Mouse (Mus musculus) spleen, adult 2 months (tissue): Measurements from ENCODE around the gene Gpr12. TPM values are rescaled to one million over a fixed set of nuclear protein-coding genes. Genes with fewer than 3 reads are reported as not detected.
"Not testable (repeated sequence)": the region's sequence is repeated elsewhere in the genome, so short reads cannot be mapped to it uniquely, and the experiment has no call there.

Experiments
- DNase-seq, 2 experiments: peaks; one replicate each; pipeline versions ENCODE4 v3.0.0 to v3.0.0-alpha.2; 2012 to 2021; ENCODE audit warnings: low spot score in 2 of 2, low read depth in 1 of 2
- H3K27ac ChIP-seq: fragments of 200-500 bp; 2 replicates; pipeline ENCODE4 v1.5.1; 2012; ENCODE audit warnings: low read length, inconsistent platforms; ENCODE audit not compliant: insufficient read depth
- H3K27me3 ChIP-seq: fragments of 200-500 bp; 2 replicates; pipeline ENCODE4 v1.6.1; 2012; ENCODE audit warnings: mild to moderate bottlenecking, moderate library complexity, low read length, inconsistent platforms; ENCODE audit not compliant: control insufficient read depth, insufficient read depth
- H3K36me3 ChIP-seq: fragments of 200-500 bp; 2 replicates; pipeline ENCODE4 v1.6.1; 2012; ENCODE audit warnings: mild to moderate bottlenecking, low read length, inconsistent platforms; ENCODE audit not compliant: control insufficient read depth, insufficient read depth
- H3K4me1 ChIP-seq: fragments of 200-500 bp; 2 replicates; pipeline ENCODE4 v1.6.1; 2011; ENCODE audit warnings: inconsistent platforms; ENCODE audit not compliant: control insufficient read depth, insufficient read depth, insufficient read length
- H3K4me3 ChIP-seq: fragments of 200-500 bp; 2 replicates; pipeline ENCODE4 v1.5.1; 2011; ENCODE audit warnings: mild to moderate bottlenecking, inconsistent platforms; ENCODE audit not compliant: insufficient read depth, insufficient read length; ENCODE audit errors: extremely low read depth
- CTCF ChIP-seq: fragments of 200-500 bp; IDR thresholded peaks from 2 replicates; pipeline ENCODE4 v1.5.1; 2011; ENCODE audit warnings: mild to moderate bottlenecking, inconsistent platforms; ENCODE audit not compliant: insufficient read depth, insufficient read length, insufficient replicate concordance; ENCODE audit errors: extremely low read depth
- POLR2A ChIP-seq: fragments of 200-500 bp; IDR thresholded peaks from 2 replicates; pipeline ENCODE4 v1.6.1; 2011; ENCODE audit warnings: low read depth, low read length, inconsistent platforms
- WGBS: fragments of 180-500 bp; shearing (Covaris S2); methylation state at CpG from one replicate; pipeline ENCODE4 v1.1.7; 2018; 5-methylcytosine and 5-hydroxymethylcytosine counted together
- polyA plus RNA-seq: library from polyadenylated mRNA; depleted of rRNA; stranded (reverse); fragments of >200 nt; gene quantifications from 2 replicates; pipeline ENCODE4 v1.2.3, GENCODE M21; 2012; rRNA removed

Gpr12 gene
- polyA plus RNA-seq, 1 experiment: 0.27 TPM

- Histone ChIP-seq H3K27ac (no peak overlapping the region), H3K27me3 (no peaks in the 10 kb centered on the region), H3K4me3 (no peak overlapping the region), H3K4me1 (no peaks in the 10 kb centered on the region), H3K36me3 (no peaks in the 10 kb centered on the region)
- 61% methylated on average over 4 of the region's 4 CpGs for WGBS
- TF ChIP-seq CTCF (no peak; the same call in 1 of the 2 replicates), POLR2A (no peak)
- DNase-seq: no peak
Measured at GRCm38 (mm10) chr5:146567054-146567453, 18.0 kb downstream of the Gpr12 start.

DNA sequence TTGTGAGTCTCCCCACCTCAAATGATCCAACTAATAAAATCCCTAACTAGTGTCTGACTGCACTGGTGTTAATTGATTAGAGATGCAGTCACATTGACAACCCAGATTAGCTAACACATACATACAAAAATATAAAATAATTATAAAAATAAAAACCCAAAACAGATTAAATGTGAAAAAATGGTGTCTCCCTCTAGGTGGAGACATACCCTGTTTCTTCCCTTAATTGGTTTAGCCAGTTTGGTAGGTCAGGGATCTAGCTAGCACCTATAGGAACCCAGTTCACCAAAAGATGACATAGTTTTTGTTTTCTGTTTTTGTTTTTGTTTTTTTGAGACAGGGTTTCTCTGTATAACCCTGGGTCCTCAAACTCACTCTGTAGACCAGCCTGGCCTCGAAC lies 20.8 kb downstream of the Gpr12 start:
- H3K27me3 ChIP-seq: no peaks in the 10 kb centered on the region
- TF ChIP-seq CTCF (no peak), POLR2A (no peak)
- no peaks in the 10 kb centered on the region for H3K36me3 ChIP-seq
- no peak for DNase-seq
- H3K4me3 ChIP-seq: no peak overlapping the region
- H3K4me1 ChIP-seq: no peaks in the 10 kb centered on the region
- no peak overlapping the region for H3K27ac ChIP-seq
- WGBS: 79% methylated on average over 1 of the region's 1 CpGs

GRCm38 (mm10) chr5:146555836-146556235 lies 29.2 kb downstream of the Gpr12 start, which contains the start of gene Gm3415:
Gene Gm3415, plus strand, starts transcription at chr5:146556136.
- WGBS: no CpG with 5 or more reads among the region's 3 CpGs

DNA sequence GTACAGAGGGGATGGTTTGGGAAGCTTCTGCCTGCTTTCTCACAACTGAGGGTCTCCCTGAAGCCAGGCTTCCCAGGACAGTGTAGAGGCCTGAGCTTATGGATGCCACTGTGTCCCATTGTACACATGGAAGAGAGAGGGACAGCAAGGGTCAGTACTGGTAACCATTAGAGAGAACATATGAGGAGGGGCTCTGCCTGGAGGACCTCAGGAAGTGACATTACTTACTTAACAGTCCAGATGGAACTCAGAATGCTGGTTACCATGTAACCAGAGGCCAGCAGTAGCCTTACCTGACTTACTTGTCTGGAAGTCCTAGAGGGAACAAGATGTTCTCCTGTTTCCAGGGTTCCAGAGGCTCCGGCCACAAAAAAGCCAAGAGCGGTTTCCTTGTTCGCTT lies 47.7 kb downstream of the Gpr12 start, which contains the start of gene Gm3409:
TSS of gene Gm3409 (plus strand) at position 301 of the 400 bp plus-strand sequence.
- not testable (repeated sequence) for H3K27me3 ChIP-seq, DNase-seq, H3K4me1 ChIP-seq, H3K36me3 ChIP-seq, H3K4me3 ChIP-seq, H3K27ac ChIP-seq
- WGBS: 100% methylated on average over 3 of the region's 3 CpGs

More at GRCm38 (mm10) chr5:146555836-146556235, 29.2 kb downstream of the Gpr12 start, which contains the start of gene Gm3415:
- not testable (repeated sequence) for H3K27ac ChIP-seq, DNase-seq, H3K4me1 ChIP-seq, H3K27me3 ChIP-seq, H3K4me3 ChIP-seq, H3K36me3 ChIP-seq

Other genes with a start within 250 kb of the Gpr12 start
- 0.49 and 0.68 TPM in 2 replicates for gene Wasf3, start 200.3 kb downstream of the Gpr12 start, polyA plus RNA-seq
- not detected in 2 replicates for gene Gm6408, start 103.3 kb downstream of the Gpr12 start, polyA plus RNA-seq
- not detected in 2 replicates for gene Gm6370, start 93.9 kb downstream of the Gpr12 start, polyA plus RNA-seq
- gene 4930449I24Rik, start 82.8 kb downstream of the Gpr12 start, polyA plus RNA-seq: not detected in 2 replicates
- not detected in 2 replicates for gene Gm3402, start 71.1 kb downstream of the Gpr12 start, polyA plus RNA-seq
- not detected in 2 replicates for gene Gm3404, start 59.4 kb downstream of the Gpr12 start, polyA plus RNA-seq
- gene Gm3409, start 47.6 kb downstream of the Gpr12 start, polyA plus RNA-seq: not detected in 2 replicates
- not detected in 2 replicates for gene Gm3415, start 29.1 kb downstream of the Gpr12 start, polyA plus RNA-seq
- 14.0 and 14.3 TPM in 2 replicates for gene Usp12, start 209.8 kb upstream of the Gpr12 start, polyA plus RNA-seq
- gene Rpl21, start 247.7 kb upstream of the Gpr12 start, polyA plus RNA-seq: 54.0 and 59.1 TPM in 2 replicates